Mouse (Mus musculus): ENCODE results near the gene Macf1.

DNA sequence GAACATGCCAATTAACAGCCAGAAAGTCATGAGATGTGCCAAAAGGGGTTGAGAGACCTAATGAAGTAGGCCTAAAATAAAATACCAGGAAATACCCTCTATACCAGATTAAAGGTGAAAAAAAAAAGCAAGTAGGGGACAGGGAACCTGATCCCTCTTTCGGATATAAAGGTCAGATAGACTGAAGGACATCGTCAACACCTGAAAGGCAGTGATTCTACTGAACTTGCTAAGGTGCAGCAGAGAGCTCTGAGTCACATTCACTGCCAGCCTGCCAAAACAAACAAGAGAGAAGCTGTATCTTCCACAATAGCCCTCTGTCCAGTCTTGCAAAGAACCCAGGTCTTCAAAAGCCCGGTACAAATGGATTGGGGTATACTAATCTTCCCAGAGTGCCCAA is 32.0 kb downstream of the Macf1 start:
- TF ChIP-seq CTCF (conservative IDR thresholded peaks at IDR 0.05; ENCODE audit: low read length) (no peak), POU5F1 (IDR thresholded peaks at IDR 0.05; ENCODE audit: borderline replicate concordance, low read length) (no peak)

Data from E14TG2a.4 (cell line).